Mouse (Mus musculus) forebrain, embryonic 16.5 days (tissue): ENCODE measurements around the gene Anp32b. TPM values are rescaled to one million over a fixed set of nuclear protein-coding genes. Genes with fewer than 3 reads are reported as not detected.

ENCODE experiments used
- ATAC-seq: fragments of 200-750 bp; cut with Nextera tagmentation; 2 replicates; pipeline ENCODE4 v1.8.0; 2017; ENCODE audit warnings: mild to moderate bottlenecking, moderate library complexity
- H3K27ac ChIP-seq: fragments of 300-500 bp; sonication (generic); 2 replicates; pipeline ENCODE4 v1.5.1; 2014; ENCODE audit warnings: low read length, control low read depth
- H3K27me3 ChIP-seq: fragments of 300-500 bp; sonication (generic); replicated peaks from 2 replicates; pipeline ENCODE4 v1.6.1; 2014; ENCODE audit warnings: low read length; ENCODE audit not compliant: control insufficient read depth, insufficient read depth
- H3K36me3 ChIP-seq: fragments of 300-500 bp; sonication (generic); 2 replicates; pipeline ENCODE4 v1.6.1; 2014; ENCODE audit not compliant: control insufficient read depth, insufficient read depth
- H3K4me1 ChIP-seq: fragments of 300-500 bp; sonication (generic); replicated peaks from 2 replicates; pipeline ENCODE4 v1.6.1; 2014; ENCODE audit warnings: low read length; ENCODE audit not compliant: control insufficient read depth, insufficient read depth
- H3K4me2 ChIP-seq: fragments of 300-500 bp; sonication (generic); 2 replicates; pipeline ENCODE4 v1.6.1; 2014; ENCODE audit warnings: mild to moderate bottlenecking, low read length, control low read depth
- H3K4me3 ChIP-seq: fragments of 300-500 bp; sonication (generic); replicated peaks from 2 replicates; pipeline ENCODE4 v1.5.1; 2014; ENCODE audit warnings: mild to moderate bottlenecking, low read length, control low read depth
- H3K9ac ChIP-seq: fragments of 300-500 bp; sonication (generic); replicated peaks from 2 replicates; pipeline ENCODE4 v1.6.1; 2014; ENCODE audit warnings: low read depth, low read length, control low read depth
- H3K9me3 ChIP-seq: fragments of 300-500 bp; sonication (generic); 2 replicates; pipeline ENCODE4 v1.6.1; 2016; ENCODE audit warnings: low read length; ENCODE audit not compliant: control insufficient read depth
- WGBS: fragments of 180-500 bp; shearing (Covaris S2); extraction: QIAGEN DNeasy Blood & Tissue Kit; methylation state at CpG from one replicate; pipeline ENCODE4 v1.1.7; 2014; 5-methylcytosine and 5-hydroxymethylcytosine counted together
- polyA plus RNA-seq: library from polyadenylated mRNA; unstranded; fragments of >200 nt; fragmentation: Nextera tagmentation; extraction: Ambion mirVana; gene quantifications from 2 replicates; pipeline ENCODE4 v1.2.1, GENCODE M21; 2015

Anp32b gene
- polyA plus RNA-seq, 1 experiment from 2014 or later: 105 TPM

DNA sequence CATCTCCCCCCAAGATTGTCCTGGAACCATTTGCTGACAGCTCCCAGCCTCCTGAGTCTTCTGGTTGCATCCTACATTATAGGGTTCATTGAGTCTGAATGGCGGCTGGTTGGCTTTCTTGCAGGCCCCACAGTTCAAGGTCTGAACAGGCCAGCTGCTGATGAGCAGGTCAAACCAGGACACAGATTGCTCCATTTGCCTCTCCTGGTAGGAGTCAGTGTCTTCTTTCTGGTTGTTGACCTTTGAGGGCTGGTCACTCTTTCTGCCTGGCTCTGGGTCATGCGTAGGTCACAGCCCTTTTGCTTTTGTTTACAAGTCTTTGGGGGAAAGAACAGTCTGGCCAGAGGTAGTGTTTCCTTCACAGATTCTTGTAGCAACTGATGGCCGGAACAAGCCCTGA, 47.8 kb downstream of the Anp32b start:
- H3K4me1 ChIP-seq: no peaks in the 10 kb centered on the region
- H3K4me2 ChIP-seq: no peak overlapping the region
- no peak overlapping the region for H3K9ac ChIP-seq
- H3K9me3 ChIP-seq: no peaks in the 10 kb centered on the region
- WGBS: 87% methylated on average over 3 of the region's 3 CpGs
- H3K4me3 ChIP-seq: no peak overlapping the region
- H3K36me3 ChIP-seq: peaks cover 20% of the 10 kb centered on the region
- no peak overlapping the region for H3K27ac ChIP-seq
- no peaks in the 10 kb centered on the region for H3K27me3 ChIP-seq
- ATAC-seq: no peak

DNA sequence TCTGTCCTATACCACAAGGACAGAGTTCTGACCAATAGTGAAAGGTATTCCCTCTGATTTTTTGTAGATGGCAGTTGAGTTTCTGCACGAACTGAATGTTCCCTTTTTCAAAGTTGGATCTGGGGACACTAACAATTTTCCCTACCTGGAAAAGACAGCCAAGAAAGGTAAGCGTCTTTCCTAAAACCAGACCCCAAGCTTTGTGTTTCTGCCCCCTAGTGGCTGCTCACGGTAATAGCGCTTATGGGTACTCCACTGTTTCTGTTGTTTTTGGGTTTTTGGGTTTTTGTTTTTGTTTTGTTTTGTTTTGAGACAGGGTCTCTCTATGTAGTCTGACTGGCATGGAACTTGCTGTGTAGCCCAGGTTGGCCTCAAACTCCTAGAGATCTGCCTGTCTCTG, 48.3 kb downstream of the Anp32b start:
- Histone ChIP-seq H3K9me3 (no peaks in the 10 kb centered on the region), H3K27me3 (no peaks in the 10 kb centered on the region), H3K4me1 (no peaks in the 10 kb centered on the region), H3K4me3 (no peak overlapping the region), H3K4me2 (no peak overlapping the region), H3K9ac (no peak overlapping the region), H3K27ac (no peak overlapping the region), H3K36me3 (peaks cover 18% of the 10 kb centered on the region)
- WGBS: 10% methylated on average over 4 of the region's 4 CpGs
- peak; percentile 18; the same call in 1 of the 2 replicates for ATAC-seq

DNA sequence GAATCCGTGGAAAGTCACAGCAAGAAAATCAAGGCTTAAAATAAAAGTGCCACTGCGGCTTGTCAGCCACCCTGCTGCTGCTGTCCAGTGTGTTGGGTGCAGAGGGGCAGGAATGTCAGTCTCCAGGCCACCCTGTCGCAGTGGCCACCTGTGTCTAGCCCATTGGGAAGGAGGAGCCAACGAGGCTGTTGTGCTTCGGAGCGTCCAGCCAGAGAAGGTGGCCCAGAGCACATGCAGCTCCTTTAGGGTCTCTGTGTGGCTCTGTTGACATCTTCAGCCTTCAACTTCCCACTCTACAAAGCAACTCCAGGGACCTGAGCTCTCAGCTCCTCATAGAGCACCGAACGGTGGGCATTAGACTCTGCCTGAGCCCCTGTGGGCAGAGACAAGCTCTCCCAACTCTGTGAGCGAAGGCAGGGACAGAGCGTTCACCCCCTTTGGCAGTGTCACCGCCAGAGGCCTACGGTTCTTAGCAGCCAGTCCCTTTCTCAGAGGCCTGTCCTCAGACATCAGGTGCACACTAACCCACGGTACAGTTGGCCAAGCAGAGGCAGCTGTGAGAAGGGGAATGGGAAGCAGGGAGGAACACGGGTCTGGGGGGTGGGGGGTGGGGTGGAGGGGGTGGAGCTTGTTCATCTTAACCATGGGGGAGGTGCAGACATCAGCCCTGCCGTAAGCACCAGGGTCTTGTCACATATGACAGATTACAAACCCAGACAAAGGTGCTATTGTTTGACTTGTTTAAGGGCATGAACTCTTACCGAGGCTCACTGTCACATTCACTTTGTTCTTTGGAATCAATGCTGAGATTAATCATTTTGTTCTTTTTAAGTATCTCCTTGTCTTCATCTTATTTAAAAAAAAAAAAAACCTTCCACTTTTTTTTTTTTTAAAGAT, 52.2 kb downstream of the Anp32b start:
- ATAC-seq: no peak
- WGBS: 68% methylated on average over 16 of the region's 16 CpGs
- peak overlapping the region; percentile 45; the same call in 1 of the 2 replicates for H3K27ac ChIP-seq
- no peaks in the 10 kb centered on the region for H3K9me3 ChIP-seq
- H3K36me3 ChIP-seq: peaks cover 18% of the 10 kb centered on the region
- no peak overlapping the region for H3K9ac ChIP-seq
- no peak overlapping the region for H3K4me2 ChIP-seq
- H3K4me1 ChIP-seq: peaks cover 12% of the 10 kb centered on the region
- H3K4me3 ChIP-seq: no peak overlapping the region
- H3K27me3 ChIP-seq: no peaks in the 10 kb centered on the region

DNA sequence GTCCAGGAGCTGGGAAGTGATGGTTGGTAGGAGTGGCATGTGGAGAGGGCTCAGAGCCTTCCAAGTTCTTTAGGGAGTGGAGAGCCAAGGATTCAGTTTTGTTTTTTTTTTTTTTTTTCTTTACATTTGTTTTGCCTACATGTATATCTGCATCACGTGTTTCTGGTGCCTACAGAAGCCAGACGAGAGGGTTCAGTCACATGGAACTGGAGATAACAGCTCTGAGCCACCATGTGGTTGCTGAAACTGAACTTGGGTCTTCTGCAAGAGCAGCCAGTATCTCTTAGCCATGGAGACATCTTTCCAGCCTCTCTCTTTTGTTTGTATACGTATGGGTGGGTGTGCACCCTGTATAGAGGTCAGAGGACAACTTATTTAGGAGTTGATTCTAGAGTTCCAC, 53.2 kb downstream of the Anp32b start:
- Histone ChIP-seq H3K36me3 (peaks cover 18% of the 10 kb centered on the region), H3K4me1 (peaks cover 12% of the 10 kb centered on the region), H3K9me3 (no peaks in the 10 kb centered on the region), H3K4me2 (no peak overlapping the region), H3K4me3 (no peak overlapping the region), H3K27ac (peak overlapping the region; percentile 45), H3K9ac (no peak overlapping the region), H3K27me3 (no peaks in the 10 kb centered on the region)
- no peak for ATAC-seq
- WGBS: 74% methylated on average over 3 of the region's 3 CpGs

DNA sequence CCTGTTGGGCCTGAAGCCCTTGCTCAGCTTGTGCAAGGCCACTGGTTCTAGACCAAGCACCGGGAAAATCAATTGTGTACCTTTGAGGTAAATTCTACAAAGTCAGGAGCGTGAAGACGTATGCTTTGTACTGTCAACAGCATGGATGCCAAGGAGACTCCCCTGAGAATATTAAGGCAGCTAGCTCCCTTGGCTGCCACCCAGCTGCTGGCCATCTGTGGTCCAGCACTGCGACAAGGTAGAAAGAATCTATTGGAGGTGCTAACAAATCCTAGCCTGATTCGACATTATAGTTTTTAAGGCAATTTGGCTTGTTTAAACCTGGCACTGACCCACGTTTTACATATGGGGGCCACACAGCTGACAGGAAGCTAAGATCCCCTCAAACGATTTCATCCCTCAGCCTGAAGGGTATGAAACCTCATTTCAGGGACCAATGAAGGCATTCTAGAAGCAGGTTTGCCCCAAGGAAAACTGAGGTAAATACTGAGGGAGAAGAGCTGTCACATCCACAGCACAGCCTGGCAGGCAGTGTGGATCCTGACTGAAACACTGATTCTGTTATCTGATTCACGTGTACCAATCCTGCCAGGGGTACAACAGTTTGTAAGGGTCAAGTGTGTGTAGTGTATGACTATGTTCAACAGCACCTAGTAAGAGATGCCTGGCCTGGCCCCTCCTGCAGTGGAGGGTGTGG, 54.8 kb downstream of the Anp32b start:
- H3K27me3 ChIP-seq: no peaks in the 10 kb centered on the region
- H3K27ac ChIP-seq: no peak overlapping the region
- peaks cover 14% of the 10 kb centered on the region for H3K36me3 ChIP-seq
- no peaks in the 10 kb centered on the region for H3K9me3 ChIP-seq
- peaks cover 12% of the 10 kb centered on the region for H3K4me1 ChIP-seq
- no peak overlapping the region for H3K4me3 ChIP-seq
- 47% methylated on average over 8 of the region's 8 CpGs for WGBS
- H3K4me2 ChIP-seq: no peak overlapping the region
- ATAC-seq: no peak
- no peak overlapping the region for H3K9ac ChIP-seq

DNA sequence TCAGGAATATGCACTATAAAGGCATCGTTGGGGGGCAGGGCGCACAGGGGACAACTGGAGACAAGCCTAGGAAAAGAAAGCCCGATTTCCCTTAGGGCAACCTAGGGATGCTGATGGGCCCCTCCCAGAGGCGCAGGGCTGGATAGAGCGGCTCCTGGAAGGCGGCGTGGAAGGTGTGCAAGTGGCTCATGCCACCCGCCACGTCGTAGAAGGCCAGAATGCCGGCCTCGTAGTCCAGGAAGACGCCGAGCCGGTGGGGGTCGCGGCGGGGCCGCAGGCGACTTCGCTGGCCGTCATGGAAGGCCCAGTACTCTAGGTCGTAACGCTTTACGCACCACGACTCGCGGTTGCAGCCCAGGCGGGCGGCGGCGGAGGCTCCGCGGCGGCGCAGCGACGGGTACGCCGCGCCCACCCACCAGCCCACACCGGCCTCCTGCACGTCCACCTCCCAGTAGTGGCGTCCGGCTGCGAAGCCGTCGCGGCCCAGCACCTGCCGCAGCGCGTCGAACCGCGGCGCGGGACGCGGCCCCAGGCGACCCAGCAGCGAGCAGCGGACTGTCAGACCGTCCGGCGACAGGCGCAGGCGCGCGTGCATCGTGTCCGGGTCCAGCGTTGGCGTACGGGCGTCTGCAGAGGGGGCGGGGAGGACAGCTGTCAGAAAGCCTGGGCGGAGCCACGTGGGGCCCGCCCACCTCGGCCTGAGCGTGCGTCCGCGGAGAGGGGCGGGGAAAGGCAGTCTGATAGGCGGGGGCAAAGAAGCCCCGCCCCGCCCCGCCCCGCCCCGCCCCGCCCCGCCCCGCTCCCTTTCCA, 56.3 kb downstream of the Anp32b start:
- H3K9ac ChIP-seq: peak overlapping the region; percentile 81
- ATAC-seq: peak; percentile 95
- H3K4me1 ChIP-seq: peaks cover 12% of the 10 kb centered on the region
- H3K27ac ChIP-seq: peak overlapping the region; percentile 83
- H3K27me3 ChIP-seq: no peaks in the 10 kb centered on the region
- H3K9me3 ChIP-seq: no peaks in the 10 kb centered on the region
- peaks cover 8% of the 10 kb centered on the region for H3K36me3 ChIP-seq
- peak overlapping the region; percentile 83 for H3K4me2 ChIP-seq
- WGBS: under 1% methylated on average over 76 of the region's 94 CpGs
- H3K4me3 ChIP-seq: peak overlapping the region; percentile 65

DNA sequence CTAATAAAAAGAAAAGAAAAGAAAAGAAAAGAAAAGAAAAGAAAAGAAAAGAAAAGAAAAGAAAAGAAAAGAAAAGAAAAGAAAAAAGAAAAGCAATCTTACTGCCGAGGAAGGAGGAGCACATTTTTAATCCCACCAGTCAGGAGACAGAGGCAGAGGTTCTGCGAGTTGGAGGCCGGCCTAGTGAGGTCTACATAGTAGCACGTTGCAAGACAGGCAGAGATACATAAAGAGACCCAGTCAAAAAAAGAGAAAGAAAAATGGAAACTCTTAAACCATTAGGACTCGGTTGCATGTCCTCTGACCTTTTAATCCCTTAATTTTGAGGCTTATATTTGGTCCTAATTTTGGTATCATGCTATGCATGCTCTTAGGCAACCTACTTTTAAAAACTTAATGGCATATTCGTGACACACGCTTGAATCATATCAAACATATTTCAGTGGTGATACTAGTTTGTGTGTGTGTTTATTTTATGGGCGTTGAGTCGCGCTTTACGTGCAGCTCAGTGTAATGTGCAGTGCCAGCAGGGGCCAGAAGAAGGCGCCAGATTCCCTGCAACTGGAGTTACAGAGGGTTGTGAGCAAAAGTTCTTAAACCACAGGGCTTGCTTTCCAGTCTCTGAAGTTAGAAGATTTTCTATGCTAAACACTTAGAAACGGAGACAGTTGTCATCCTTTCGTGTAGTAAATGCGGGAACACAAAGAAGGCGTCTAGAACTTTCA, 57.2 kb downstream of the Anp32b start:
- Histone ChIP-seq H3K36me3 (peaks cover 2% of the 10 kb centered on the region; the same call in 1 of the 2 replicates), H3K4me1 (peaks cover 12% of the 10 kb centered on the region), H3K27ac (no peak overlapping the region), H3K27me3 (no peaks in the 10 kb centered on the region), H3K9me3 (no peaks in the 10 kb centered on the region), H3K9ac (no peak overlapping the region), H3K4me3 (peak overlapping the region; percentile 65), H3K4me2 (peak overlapping the region; percentile 83)
- 9% methylated on average over 16 of the region's 16 CpGs for WGBS
- peak; percentile 31; the same call in 1 of the 2 replicates for ATAC-seq

DNA sequence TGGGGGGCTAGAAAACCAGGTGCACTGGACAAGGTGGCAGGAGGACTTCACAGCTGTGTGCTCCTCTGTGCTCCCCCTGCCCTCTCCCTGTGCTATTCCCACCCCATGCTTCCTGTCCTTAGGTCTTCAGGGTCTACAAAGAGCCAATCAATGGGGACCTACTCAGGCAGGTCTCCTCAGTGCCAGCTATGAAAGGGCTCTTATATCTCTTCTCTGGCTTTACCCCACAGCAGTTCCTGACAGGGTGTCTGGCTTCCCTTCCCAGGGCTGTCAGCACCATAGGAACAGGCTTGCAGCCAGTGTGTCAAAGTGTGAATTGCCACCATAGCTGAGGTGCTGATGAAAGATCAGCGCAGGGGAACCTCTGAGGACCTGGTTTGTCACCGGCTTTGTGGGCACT, 69.8 kb downstream of the Anp32b start:
- H3K4me1 ChIP-seq: no peaks in the 10 kb centered on the region
- H3K9me3 ChIP-seq: no peaks in the 10 kb centered on the region
- H3K4me3 ChIP-seq: no peak overlapping the region
- no peak overlapping the region for H3K9ac ChIP-seq
- WGBS: 81% methylated on average over 2 of the region's 2 CpGs
- no peak overlapping the region for H3K4me2 ChIP-seq
- no peak for ATAC-seq
- H3K27ac ChIP-seq: no peak overlapping the region
- H3K36me3 ChIP-seq: no peaks in the 10 kb centered on the region
- no peaks in the 10 kb centered on the region for H3K27me3 ChIP-seq
